Mouse (Mus musculus) hindbrain, embryonic 15.5 days (tissue): ENCODE data around the gene Arl5a. TPM values are rescaled to one million over a fixed set of nuclear protein-coding genes. Genes with fewer than 3 reads are reported as not detected.
A peak's percentile ranks its signal among the peaks of the same experiment; 100 is the strongest.

Experiments
- ATAC-seq: fragments of 200-750 bp; cut with Nextera tagmentation; 2 replicates; pipeline ENCODE4 v1.8.0; 2017; ENCODE audit warnings: low read depth, moderate number of reproducible peaks, moderate TSS enrichment; ENCODE audit not compliant: low FRiP score
- H3K27ac ChIP-seq: fragments of 300-500 bp; sonication (generic); replicated peaks from 2 replicates; pipeline ENCODE4 v1.5.1; 2015; ENCODE audit warnings: mild to moderate bottlenecking, inconsistent platforms
- H3K27me3 ChIP-seq: fragments of 300-500 bp; sonication (generic); 2 replicates; pipeline ENCODE4 v1.6.1; 2015; ENCODE audit warnings: control low read depth, inconsistent platforms
- H3K36me3 ChIP-seq: fragments of 300-500 bp; sonication (generic); 2 replicates; pipeline ENCODE4 v1.6.1; 2015; ENCODE audit warnings: control low read depth, inconsistent platforms
- H3K4me1 ChIP-seq: fragments of 300-500 bp; sonication (generic); replicated peaks from 2 replicates; pipeline ENCODE4 v1.6.1; 2015; ENCODE audit warnings: control low read depth, inconsistent platforms
- H3K4me2 ChIP-seq: fragments of 300-500 bp; sonication (generic); 2 replicates; pipeline ENCODE4 v1.6.1; 2015; ENCODE audit warnings: moderate library complexity, mild to moderate bottlenecking, inconsistent platforms
- H3K4me3 ChIP-seq: fragments of 300-500 bp; sonication (generic); 2 replicates; pipeline ENCODE4 v1.5.1; 2015; ENCODE audit warnings: mild to moderate bottlenecking, inconsistent platforms
- H3K9ac ChIP-seq: fragments of 300-500 bp; sonication (generic); 2 replicates; pipeline ENCODE4 v1.6.1; 2015; ENCODE audit warnings: inconsistent platforms
- H3K9me3 ChIP-seq: fragments of 300-500 bp; sonication (generic); 2 replicates; pipeline ENCODE4 v1.6.1; 2016; ENCODE audit warnings: control low read depth, inconsistent platforms
- WGBS: fragments of 180-500 bp; shearing (Covaris S2); methylation state at CpG from one replicate; pipeline ENCODE4 v1.1.7; 2015; 5-methylcytosine and 5-hydroxymethylcytosine counted together
- polyA plus RNA-seq: library from polyadenylated mRNA; unstranded; fragments of >200 nt; fragmentation: Nextera tagmentation; extraction: Ambion mirVana; gene quantifications from 2 replicates; pipeline ENCODE4 v1.2.1, GENCODE M21; 2015

The Arl5a gene
- polyA plus RNA-seq, 1 experiment from 2014 or later: 38.3 TPM

DNA sequence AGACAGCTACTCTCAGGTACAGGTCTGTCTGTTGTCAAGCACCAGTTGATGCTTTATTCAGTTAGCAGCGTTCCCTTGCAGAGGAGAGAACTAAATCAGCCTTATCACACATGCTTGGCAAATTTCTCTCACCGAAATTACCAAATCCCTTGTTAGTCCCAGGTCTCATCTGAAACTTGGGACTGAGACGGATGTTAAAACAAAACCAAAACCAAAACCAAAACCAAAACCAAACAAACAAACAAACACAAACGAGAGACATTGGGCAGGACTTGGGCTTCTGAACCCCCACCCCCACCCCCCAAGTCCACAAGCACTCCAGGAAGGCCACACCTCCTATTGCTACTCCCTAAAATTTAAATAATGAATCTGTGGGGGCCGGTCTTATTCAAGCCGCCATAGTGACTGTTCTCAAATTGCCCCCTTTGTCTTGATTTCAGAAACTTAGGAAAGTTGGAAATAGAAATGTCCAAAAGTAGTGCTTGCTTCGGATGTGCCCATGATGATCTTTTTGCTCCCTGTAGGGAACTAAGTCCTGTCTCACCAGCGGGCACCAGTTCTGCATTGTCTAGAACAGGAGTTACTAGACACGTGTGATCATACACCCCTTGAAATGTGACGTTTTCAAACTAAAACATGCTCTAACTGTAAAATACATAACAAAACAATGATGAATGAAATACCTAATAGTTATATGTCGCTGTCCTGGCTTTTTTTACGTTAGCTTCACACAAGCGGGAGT, 46.8 kb downstream of the Arl5a start:
- ATAC-seq: no peak
- H3K4me3 ChIP-seq: no peak overlapping the region
- no peaks in the 10 kb centered on the region for H3K9me3 ChIP-seq
- peak overlapping the region; percentile 13 for H3K4me2 ChIP-seq
- H3K36me3 ChIP-seq: no peaks in the 10 kb centered on the region
- WGBS: 51% methylated on average over 13 of the region's 13 CpGs
- no peaks in the 10 kb centered on the region for H3K27me3 ChIP-seq
- no peak overlapping the region for H3K27ac ChIP-seq
- H3K9ac ChIP-seq: no peak overlapping the region
- no peaks in the 10 kb centered on the region for H3K4me1 ChIP-seq

DNA sequence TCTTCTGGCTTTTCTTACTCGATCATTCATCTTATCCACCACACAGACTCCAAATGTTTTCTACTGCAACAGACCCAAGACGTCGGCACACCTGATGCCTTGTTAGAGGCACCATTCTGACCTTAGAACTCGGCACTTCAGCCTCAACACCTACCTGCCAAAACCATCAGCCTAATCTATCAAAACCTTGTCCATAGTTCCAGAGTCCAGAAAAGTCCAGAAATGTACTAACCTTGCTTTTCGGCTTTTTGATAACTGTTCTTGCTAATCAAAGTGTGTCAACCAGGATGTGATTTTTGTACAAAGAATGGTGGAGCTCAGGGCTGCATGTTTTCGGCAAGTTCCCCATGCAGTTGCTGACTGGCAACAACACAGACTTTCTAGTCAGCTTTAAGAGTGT, 50.0 kb downstream of the Arl5a start:
- Histone ChIP-seq H3K36me3 (no peaks in the 10 kb centered on the region), H3K27me3 (no peaks in the 10 kb centered on the region), H3K27ac (no peak overlapping the region), H3K4me1 (no peaks in the 10 kb centered on the region), H3K4me3 (no peak overlapping the region), H3K4me2 (no peak overlapping the region), H3K9ac (no peak overlapping the region), H3K9me3 (no peaks in the 10 kb centered on the region)
- 93% methylated on average over 6 of the region's 6 CpGs for whole genome bisulfite sequencing
- ATAC-seq: no peak

- Histone ChIP-seq H3K4me3 (no peak overlapping the region), H3K27ac (no peak overlapping the region), H3K36me3 (no peaks in the 10 kb centered on the region), H3K4me1 (no peaks in the 10 kb centered on the region), H3K9ac (no peak overlapping the region), H3K9me3 (no peaks in the 10 kb centered on the region), H3K4me2 (no peak overlapping the region), H3K27me3 (no peaks in the 10 kb centered on the region)
- 84% methylated on average over 6 of the region's 6 CpGs for WGBS
- ATAC-seq: no peak
Observed at GRCm38 (mm10) chr2:52372480-52372879, 52.2 kb downstream of the Arl5a start.

GRCm38 (mm10) chr2:52372080-52372479, 52.6 kb downstream of the Arl5a start:
- Histone ChIP-seq H3K27ac (no peak overlapping the region), H3K4me3 (no peak overlapping the region), H3K36me3 (no peaks in the 10 kb centered on the region), H3K27me3 (no peaks in the 10 kb centered on the region), H3K4me1 (no peaks in the 10 kb centered on the region), H3K4me2 (no peak overlapping the region), H3K9me3 (no peaks in the 10 kb centered on the region), H3K9ac (no peak overlapping the region)
- ATAC-seq: no peak
- 91% methylated on average over 4 of the region's 4 CpGs for WGBS

DNA sequence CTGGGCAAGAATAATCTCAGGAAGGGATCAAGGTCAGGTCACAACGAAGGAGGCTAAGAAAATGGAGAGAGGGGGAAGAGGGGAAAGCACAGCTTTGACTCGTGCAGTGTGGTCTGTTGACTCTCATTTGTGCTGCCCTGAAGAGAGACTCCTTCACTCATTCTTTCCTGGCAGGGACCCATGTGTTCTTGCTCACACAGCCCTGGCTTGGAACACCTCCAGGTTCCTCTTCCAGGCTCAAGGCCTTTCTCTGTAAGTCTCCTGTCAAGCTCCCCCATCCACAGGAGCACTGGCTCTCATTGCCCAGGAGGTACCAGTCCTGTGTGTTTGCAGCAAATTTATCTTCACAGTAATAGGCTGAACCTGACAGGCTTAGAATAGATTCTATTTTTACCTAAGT, 53.6 kb downstream of the Arl5a start:
- no peak overlapping the region for H3K4me3 ChIP-seq
- H3K36me3 ChIP-seq: no peaks in the 10 kb centered on the region
- no peak for ATAC-seq
- no peaks in the 10 kb centered on the region for H3K4me1 ChIP-seq
- WGBS: 57% methylated on average over 2 of the region's 2 CpGs
- no peaks in the 10 kb centered on the region for H3K27me3 ChIP-seq
- no peaks in the 10 kb centered on the region for H3K9me3 ChIP-seq
- H3K4me2 ChIP-seq: no peak overlapping the region
- H3K27ac ChIP-seq: no peak overlapping the region
- no peak overlapping the region for H3K9ac ChIP-seq

- H3K4me1 ChIP-seq: no peaks in the 10 kb centered on the region
- no peaks in the 10 kb centered on the region for H3K27me3 ChIP-seq
- H3K9ac ChIP-seq: no peak overlapping the region
- no peak for ATAC-seq
- H3K36me3 ChIP-seq: no peaks in the 10 kb centered on the region
- H3K9me3 ChIP-seq: no peaks in the 10 kb centered on the region
- 85% methylated on average over 6 of the region's 6 CpGs for WGBS
- no peak overlapping the region for H3K27ac ChIP-seq
- H3K4me3 ChIP-seq: no peak overlapping the region
- H3K4me2 ChIP-seq: no peak overlapping the region
Observed at GRCm38 (mm10) chr2:52369622-52370021, 55.1 kb downstream of the Arl5a start.

DNA sequence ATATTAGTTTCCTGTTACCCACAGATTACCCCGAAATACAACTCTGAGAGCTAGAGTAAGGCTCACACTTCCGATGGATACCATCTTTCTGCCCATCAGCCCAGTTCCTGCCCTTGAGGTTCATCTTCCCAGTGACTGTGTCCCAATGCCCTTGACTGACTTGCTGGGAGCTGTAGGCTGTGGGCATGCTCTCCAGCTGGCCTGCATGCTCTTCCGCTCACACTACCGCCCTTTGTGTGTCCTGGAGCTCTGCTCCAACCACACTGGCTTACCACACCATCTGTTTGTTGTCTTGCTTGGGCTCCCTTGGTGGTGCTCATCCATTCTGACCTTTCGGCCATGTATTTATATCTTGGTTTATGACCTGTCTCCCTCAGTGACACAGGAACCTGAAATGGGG, 57.0 kb downstream of the Arl5a start:
- H3K9me3 ChIP-seq: no peaks in the 10 kb centered on the region
- H3K27me3 ChIP-seq: no peaks in the 10 kb centered on the region
- no peak overlapping the region for H3K27ac ChIP-seq
- ATAC-seq: no peak
- H3K4me2 ChIP-seq: no peak overlapping the region
- H3K9ac ChIP-seq: no peak overlapping the region
- WGBS: 89% methylated on average over 5 of the region's 5 CpGs
- H3K4me1 ChIP-seq: no peaks in the 10 kb centered on the region
- no peaks in the 10 kb centered on the region for H3K36me3 ChIP-seq
- H3K4me3 ChIP-seq: no peak overlapping the region

GRCm38 (mm10) chr2:52367248-52367647, 57.5 kb downstream of the Arl5a start:
- Histone ChIP-seq H3K27me3 (no peaks in the 10 kb centered on the region), H3K4me1 (no peaks in the 10 kb centered on the region), H3K9ac (no peak overlapping the region), H3K9me3 (no peaks in the 10 kb centered on the region), H3K4me3 (no peak overlapping the region), H3K36me3 (no peaks in the 10 kb centered on the region), H3K27ac (no peak overlapping the region), H3K4me2 (no peak overlapping the region)
- WGBS: 75% methylated on average over 13 of the region's 13 CpGs
- ATAC-seq: no peak

- no peak overlapping the region for H3K27ac ChIP-seq
- no peaks in the 10 kb centered on the region for H3K4me1 ChIP-seq
- no peaks in the 10 kb centered on the region for H3K36me3 ChIP-seq
- 91% methylated on average over 9 of the region's 9 CpGs for WGBS
- no peak overlapping the region for H3K4me3 ChIP-seq
- H3K9ac ChIP-seq: no peak overlapping the region
- ATAC-seq: no peak
- no peaks in the 10 kb centered on the region for H3K27me3 ChIP-seq
- no peaks in the 10 kb centered on the region for H3K9me3 ChIP-seq
- no peak overlapping the region for H3K4me2 ChIP-seq
Observed at GRCm38 (mm10) chr2:52361086-52361485, 63.6 kb downstream of the Arl5a start.

DNA sequence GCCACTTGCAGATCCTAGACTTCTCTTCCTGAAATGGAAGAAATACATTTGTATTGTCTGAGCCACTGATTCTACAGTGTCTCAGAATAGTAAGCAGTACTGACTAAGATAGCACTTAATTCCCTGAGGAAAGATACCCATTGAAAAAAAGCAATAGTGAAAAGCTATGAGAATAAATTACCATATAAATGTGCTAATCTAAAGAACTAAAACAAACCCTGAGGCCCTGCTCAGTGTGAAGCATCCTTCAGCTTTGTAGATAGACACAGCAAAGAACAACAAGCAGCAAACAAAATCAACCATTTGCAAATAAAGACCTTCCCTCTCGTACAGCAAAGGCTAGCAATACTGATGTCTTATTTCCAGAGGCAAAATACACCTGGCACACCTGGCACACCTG, 65.0 kb downstream of the Arl5a start:
- H3K27ac ChIP-seq: no peak overlapping the region
- no peak overlapping the region for H3K4me3 ChIP-seq
- no peaks in the 10 kb centered on the region for H3K4me1 ChIP-seq
- no peaks in the 10 kb centered on the region for H3K27me3 ChIP-seq
- no peak overlapping the region for H3K9ac ChIP-seq
- WGBS: 28% methylated on average over 1 of the region's 1 CpGs
- no peak overlapping the region for H3K4me2 ChIP-seq
- no peak for ATAC-seq
- H3K9me3 ChIP-seq: no peaks in the 10 kb centered on the region
- H3K36me3 ChIP-seq: no peaks in the 10 kb centered on the region

- ATAC-seq: no peak
- Histone ChIP-seq H3K9me3 (no peaks in the 10 kb centered on the region), H3K9ac (no peak overlapping the region), H3K4me1 (no peaks in the 10 kb centered on the region), H3K36me3 (no peaks in the 10 kb centered on the region), H3K27me3 (no peaks in the 10 kb centered on the region), H3K4me2 (no peak overlapping the region), H3K4me3 (no peak overlapping the region), H3K27ac (no peak overlapping the region)
- 90% methylated on average over 5 of the region's 5 CpGs for WGBS
Observed at GRCm38 (mm10) chr2:52358156-52358555, 66.5 kb downstream of the Arl5a start.

DNA sequence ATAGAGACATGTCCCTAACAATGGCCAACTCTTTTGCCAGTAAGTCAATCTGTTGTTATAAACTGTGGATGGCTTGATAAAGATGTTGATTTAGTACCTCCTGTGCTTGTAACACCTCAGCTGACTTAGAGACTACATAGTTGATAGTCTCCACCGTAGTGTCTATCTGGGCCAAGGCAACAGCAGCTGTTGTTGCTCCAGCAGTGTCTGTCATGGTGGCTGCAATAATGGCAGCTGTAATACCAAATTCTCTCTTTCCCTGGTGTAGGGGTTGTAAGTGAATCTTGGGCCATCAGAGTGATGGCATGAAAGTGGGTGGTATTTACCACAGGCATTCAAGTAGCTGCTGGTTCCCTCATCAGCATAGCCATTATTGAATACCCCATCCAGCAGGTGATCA, 73.7 kb downstream of the Arl5a start:
- no peaks in the 10 kb centered on the region for H3K4me1 ChIP-seq

More for the DNA sequence above, 73.7 kb downstream of the Arl5a start:
- Histone ChIP-seq H3K9me3 (no peaks in the 10 kb centered on the region), H3K4me3 (no peak overlapping the region), H3K27me3 (no peaks in the 10 kb centered on the region), H3K36me3 (no peaks in the 10 kb centered on the region), H3K4me2 (no peak overlapping the region), H3K27ac (no peak overlapping the region), H3K9ac (no peak overlapping the region)
- WGBS: 100% methylated on average over 1 of the region's 1 CpGs
- no peak for ATAC-seq
